Mouse (Mus musculus): ENCODE results near the gene Gpsm1.
A peak's percentile ranks its signal among the peaks of the same experiment; 100 is the strongest.
"Not testable (repeated sequence)": the region's sequence is repeated elsewhere in the genome, so short reads cannot be mapped to it uniquely, and the experiment has no call there.

Gene Gpsm1

DNA sequence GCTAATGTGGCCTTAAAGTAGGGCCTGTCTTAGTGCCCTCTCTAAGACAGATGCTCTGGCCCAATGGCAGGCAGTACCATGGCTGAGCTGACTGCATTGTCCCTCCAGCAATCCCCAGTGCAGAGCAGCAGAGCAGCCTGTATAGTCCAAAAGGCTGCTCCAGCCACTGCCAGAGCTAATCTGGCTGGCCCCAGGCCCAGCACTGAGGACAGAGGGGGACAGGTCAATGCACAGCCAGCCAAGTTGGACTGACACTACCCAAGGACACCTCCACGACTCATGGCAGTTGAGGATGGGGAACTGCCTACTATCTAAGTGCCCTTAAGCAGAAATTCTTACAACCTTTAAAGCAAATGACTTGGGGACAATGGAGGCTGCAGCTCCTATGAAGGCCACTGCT is 53.3 kb downstream of the Gpsm1 start:
- no peak for DNase-seq (ENCODE audit: low read depth, low spot score)

DNA sequence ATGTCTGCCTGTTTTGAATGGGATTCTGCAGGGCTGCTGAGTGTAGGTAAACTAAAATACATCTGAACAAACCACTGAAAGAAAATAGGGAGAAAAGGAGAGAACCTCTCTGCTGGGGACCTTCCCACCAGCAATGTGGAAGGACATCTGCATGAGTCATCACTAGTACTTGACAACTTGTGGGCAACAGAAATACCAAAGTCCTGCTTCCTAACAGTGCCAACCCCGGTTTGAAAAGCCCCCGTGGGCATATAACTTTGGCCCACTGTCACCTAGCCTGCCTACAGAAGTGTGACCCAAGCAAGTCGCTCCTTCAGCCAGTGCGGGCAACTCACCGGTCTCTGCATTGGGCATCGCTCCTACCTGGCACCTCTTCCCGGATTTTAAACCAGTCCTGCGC is 57.1 kb downstream of the Gpsm1 start:
- DNase-seq (ENCODE audit: low read depth, low spot score) = no peak

DNA sequence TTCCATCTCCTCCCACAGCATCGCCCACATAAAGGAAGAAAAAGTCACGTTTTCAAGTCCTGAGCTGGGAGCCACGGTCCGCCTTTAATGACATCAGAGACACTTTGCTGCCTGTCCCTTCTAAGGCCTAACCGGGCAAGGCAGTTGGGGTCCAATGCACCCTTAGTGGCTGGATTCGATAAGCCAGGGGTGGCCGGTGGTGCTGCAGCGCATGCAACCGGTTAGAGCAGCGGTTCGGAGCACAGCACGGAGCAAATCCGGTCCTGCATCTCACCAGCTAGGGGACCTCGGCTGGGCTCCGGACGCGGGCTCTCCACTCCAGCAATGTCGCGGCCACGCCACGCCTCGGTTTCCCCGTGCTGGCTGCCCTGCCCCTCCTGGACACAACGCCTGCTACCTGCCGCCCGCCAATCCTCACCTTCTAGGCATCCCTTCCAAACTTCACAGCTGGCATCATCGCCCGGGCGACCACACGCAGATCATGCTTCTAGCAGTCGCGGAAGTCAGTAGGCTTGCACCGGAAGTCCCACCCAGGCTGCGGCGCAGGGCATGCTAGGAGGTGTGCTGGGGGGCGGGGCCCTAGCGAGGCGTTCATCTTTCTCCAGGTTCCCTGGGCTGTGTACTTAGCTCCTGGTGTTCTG is 64.9 kb downstream of the Gpsm1 start, which contains the start of gene Snapc4:
Gene Snapc4 (minus strand): TSS at position 523 of the 641 bp plus-strand sequence.
- peak; percentile 95 for DNase-seq (ENCODE audit: low read depth, low spot score)

DNA sequence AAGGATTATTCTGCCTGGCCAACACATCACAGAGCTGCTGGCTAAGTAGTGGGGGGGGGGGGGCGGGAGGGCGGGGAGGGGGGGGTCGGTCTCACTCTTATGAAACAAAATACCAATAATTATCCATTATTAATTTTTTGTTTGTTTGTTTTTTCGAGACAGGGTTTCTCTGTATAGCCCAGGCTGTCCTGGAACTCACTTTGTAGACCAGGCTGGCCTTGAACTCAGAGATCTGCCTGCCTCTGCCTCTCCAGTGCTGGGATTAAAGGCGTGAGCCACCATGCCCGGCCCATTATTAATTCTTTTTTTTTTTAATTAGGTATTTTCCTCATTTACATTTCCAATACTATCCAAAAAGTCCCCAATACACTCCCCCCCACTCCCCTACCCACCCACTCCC is 65.6 kb downstream of the Gpsm1 start:
- not testable (repeated sequence) for DNase-seq (ENCODE audit: low read depth, low spot score)

DNA sequence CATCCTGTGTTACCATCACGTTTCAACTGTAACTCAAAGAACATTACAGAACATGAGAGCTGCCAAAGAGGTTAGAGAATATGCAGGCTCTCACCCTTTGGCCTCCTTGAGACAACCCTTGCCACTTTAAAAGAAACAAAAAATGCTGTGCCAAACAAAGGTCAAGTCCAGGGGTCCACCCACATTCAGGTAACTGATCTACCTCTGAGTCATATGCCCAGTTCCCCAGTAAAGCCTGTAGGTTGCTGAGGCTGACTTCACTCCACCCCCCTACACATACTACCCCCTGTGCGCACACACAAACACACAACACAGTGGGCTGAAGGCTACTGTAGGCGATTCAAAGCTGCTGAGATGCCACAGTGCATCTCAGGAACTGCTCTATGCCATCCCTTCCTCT is 72.4 kb downstream of the Gpsm1 start:
- no peak for DNase-seq (ENCODE audit: low read depth, low spot score)

DNA sequence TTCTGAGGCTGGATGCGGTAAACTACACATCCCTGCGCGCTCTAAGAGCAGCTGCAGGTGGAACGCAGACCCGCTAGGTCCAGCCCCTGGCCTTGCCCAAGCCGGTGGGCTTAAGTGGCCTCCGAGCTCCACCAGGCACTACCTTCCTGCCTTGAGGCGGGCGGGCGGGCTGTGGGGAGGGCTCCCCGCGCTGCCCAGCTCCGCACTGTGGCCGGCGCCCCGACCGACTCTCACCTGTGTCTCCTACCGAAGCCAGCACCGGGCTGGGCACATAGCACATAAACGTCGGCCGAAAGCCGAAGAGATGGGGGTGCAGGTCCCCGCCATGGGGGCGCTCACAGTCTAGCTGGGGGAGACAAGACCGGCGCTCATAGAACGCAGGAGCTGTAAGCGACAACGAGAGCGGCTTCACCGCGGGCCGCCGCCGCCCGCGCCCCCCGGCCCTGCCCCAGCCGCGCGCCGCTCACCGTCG is 73.4 kb downstream of the Gpsm1 start:
- peak; percentile 28 for DNase-seq (ENCODE audit: low read depth, low spot score)

DNA sequence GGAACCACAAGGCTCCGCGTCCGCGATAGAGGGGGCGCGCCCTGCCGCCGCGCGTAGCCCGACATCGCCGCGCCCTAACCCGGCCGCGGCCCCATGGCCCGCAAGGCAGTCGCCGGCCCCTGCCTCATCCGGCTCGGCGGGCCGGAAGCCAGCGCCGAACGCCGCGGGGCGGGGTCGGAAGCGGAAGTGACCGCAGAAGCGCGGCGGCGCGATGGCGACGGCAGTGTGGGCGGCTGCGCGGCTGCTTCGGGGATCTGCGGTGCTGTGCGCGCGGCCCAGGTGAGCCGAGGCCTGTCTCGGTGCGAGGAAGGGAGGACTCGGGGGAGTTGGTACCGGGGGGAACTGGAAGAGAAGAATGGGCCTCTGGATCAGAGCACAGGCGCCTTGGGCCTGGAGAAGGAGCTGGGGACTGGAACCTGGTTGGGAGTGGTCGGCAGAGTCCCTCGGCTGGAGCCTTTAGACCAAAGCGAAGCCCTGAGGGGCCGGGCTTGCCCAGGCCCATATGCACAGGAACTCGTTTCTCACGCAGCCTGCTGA is 73.9 kb downstream of the Gpsm1 start, which contains the start of the genes Entr1 and Pmpca:
Gene Entr1 (minus strand): TSS at position 163 of the 537 bp plus-strand sequence.
Gene Pmpca (plus strand): TSS at position 186 of the 537 bp plus-strand sequence.
- DNase-seq (ENCODE audit: low read depth, low spot score) = peak; percentile 93

DNA sequence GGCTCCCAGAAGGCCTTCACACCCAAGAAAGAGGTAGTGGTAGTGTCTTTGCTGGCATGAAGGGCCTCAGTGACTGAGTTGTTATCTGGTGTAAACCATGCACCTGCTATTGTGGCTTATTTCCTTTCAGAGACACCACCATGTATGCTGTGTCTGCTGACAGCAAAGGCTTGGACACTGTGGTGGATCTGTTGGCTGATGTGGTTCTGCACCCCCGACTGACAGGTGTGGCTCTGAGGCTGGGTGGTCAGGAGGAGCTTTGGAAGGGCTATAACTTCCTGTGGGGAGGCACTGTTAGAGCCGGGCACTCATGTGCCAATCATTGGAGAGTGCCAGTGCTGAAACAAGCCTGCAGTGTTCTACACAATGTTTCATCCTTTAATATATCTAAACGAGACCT is 75.6 kb downstream of the Gpsm1 start:
- DNase-seq (ENCODE audit: low read depth, low spot score) = no peak

DNA sequence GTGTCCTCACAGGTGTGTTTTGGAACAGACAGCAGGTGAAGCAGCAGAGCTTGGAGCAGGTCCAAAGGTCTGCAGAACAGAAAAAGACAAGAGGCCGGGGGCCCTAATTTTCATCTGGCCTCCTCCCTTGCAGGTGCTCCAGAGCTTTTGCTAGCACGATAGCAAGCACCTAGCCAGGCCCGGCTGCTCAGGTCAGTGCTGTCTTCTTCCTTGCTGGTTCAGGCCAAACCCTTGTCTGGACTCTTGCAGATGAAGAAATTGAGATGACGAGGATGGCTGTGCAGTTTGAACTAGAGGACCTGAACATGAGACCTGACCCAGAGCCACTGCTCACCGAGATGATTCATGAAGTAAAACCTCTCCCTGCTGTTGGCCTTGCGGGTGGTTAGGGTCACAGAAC is 76.3 kb downstream of the Gpsm1 start:
- no peak for DNase-seq (ENCODE audit: low read depth, low spot score)

Measured in ZHBTc4 (cell line).